Mouse (Mus musculus) cerebellum, adult 8-10 months (tissue): ENCODE measurements around the gene Bag5.
A peak's percentile ranks its signal among the peaks of the same experiment; 100 is the strongest.
"Not testable (repeated sequence)": the region's sequence is repeated elsewhere in the genome, so short reads cannot be mapped to it uniquely, and the experiment has no call there.

ENCODE experiments used
- DNase-seq: peaks from one replicate; pipeline ENCODE4 v3.0.0; 2022

Gene Bag5

DNA sequence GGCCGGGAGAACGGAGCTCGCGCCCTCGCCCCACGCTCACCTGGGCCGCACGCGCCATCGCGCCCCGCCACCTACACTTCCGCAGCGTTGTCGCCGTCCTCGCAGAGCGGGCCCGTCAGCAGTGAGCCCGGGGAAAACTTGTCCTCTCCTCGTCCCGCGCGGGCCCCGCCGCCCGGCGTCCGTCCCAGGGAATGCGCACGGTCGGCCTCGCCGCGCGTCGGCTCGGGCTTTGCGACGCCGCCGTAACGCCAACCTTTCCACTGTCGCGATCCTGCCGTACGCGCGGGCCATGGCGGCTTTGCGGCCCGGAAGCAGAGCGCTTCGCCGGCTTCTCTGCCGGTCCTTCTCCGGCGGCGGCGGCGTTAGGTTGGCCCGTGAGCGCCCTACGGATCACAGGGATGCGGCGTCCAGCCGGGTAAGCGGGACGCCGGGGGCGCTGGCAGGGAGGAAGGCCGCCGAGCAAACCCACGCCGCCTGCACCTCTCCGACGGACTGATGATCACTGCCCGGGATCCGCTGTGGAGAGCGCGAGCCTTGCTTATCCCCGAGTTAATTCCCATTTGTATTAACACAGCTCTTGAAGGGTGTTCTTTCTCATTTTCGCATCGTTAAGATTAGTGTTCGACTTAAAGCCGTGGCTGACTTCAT, at the start of gene Bag5, which contains the start of gene Apopt1:
TSS of gene Bag5 (minus strand) at position 254 of the 648 bp plus-strand sequence.
TSS of gene Apopt1 (plus strand) at position 258 of the 648 bp plus-strand sequence.
- DNase-seq = peak; percentile 88

DNA sequence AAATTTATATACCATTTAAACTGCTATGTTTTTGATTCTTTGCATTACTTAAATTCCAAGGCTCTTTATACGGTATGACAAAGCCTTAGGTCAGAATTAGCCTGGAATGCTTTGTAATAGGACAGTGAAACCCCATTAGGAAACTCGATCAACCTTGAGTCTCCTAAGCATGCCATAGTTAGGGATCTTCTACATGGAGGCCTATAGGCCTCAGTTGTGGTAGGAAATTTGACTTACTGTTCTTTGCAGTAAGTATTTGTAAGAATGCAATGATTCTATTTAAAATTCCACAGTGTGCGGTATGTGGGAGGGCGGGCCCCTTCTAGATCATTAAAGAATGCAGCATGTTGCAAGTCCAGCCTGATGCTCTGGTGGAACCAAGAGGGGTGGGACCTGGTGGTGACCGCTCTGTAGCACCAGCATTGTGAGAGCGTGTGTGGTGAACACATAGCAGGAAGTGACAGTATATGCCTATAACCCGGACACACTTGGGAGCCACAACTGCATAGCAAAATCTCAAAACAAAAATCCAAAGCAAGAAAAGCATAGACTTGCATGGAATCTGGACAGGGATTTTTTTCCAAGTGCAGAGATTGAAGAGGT, 47.4 kb upstream of the Bag5 start:
- DNase-seq = no peak

- peak; percentile 72 for DNase-seq
Measured at GRCm38 (mm10) chr12:111759176-111760061, 46.4 kb upstream of the Bag5 start.

GRCm38 (mm10) chr12:111758381-111759175, 45.5 kb upstream of the Bag5 start, which contains the start of gene Klc1:
Klc1 (plus strand) TSS chr12:111758849.
- peak; percentile 85 for DNase-seq

GRCm38 (mm10) chr12:111757561-111758325, 44.7 kb upstream of the Bag5 start:
- peak; percentile 44 for DNase-seq

DNA sequence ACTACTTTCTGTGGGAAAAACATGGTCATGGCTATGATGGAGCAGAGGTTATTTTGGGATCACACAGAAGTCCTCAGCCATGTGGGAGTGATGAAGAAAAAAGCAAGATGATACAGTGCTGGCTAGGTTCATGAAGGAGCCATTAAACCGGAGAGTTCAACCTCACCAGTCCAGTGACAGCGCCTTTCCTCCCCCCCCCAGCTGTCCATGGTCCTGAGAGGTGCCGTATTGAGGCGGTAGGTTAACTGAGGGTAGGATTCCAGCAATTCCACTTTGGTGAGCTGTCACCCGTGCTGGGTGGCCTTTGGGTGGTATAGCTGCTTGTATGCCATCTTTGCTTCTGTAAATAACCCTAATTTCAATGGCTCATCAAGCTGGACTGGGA, 43.6 kb upstream of the Bag5 start:
- DNase-seq = no peak

DNA sequence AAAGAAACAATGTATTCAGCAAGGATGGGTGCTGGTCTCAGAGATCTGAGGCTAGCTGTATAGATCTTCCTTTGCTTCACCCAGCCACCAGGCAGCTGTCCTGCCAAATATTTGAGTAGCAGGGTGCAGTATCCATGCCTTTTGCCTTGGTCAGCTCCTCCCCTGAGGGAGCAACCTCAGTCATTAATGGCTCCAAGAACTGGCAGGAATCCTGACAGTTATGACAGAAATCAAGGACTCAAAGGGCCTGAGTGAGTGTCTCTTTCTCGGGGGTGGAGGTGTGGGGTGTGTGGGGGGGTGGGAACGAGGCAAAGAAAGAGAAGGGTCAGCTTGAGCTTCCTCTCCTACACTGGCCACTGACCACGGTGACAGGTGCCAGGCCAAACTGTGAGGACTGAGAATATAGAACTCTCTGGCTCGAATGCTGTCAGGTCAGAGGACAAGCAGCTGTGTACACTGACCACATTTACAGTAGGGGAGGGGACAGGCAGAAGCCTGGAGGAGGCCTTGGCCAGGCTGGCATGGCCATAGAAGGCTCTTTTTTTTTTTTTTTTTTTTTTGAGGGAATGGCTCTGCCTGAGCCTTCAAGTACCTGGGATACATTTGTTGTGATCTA, 43.1 kb upstream of the Bag5 start:
- DNase-seq = no peak

GRCm38 (mm10) chr12:111755231-111755630, 42.2 kb upstream of the Bag5 start:
- no peak for DNase-seq

DNA sequence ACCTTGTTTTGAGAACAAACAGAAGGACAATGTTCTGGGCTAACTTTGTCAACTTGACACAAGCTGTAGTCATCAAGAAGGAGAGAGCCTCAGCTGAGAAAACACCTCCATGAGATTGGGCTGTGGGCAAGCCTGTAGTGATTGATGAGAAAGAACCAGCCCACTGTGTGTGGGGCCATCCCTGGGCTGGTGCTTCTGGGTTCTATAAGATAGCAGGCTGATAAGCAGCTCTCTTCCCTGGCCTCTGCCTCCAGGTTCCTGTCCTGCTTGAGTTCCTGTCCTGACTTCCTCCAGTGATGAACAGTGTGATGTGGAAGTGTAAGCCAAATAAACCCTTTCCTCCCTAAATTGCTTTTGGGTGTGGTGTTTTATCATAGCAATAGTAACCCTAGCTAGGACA, 41.7 kb upstream of the Bag5 start:
- DNase-seq = no peak

GRCm38 (mm10) chr12:111753347-111753746, 40.3 kb upstream of the Bag5 start:
- no peak for DNase-seq

GRCm38 (mm10) chr12:111752491-111752890, 39.4 kb upstream of the Bag5 start:
- no peak for DNase-seq

GRCm38 (mm10) chr12:111750739-111751138, 37.7 kb upstream of the Bag5 start:
- no peak for DNase-seq

DNA sequence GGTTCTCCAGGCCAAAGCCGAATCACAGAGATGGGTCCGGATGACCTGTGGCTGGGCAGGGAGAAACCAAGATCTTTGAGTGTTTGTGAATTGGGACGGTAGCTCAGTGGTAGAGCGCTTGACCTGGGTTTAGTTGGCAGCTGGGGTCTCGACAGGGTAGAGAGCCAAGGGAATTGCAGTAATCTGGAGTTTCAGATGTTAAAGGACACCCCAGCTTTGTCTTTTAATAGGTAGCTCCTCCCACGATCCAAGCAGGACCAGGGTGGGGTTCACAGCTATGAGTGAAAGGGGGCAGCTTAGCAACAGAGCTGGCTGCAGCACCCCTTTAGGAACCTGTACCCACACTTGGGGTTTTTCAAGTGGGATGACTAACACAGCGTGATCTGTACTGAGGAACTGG, 34.4 kb upstream of the Bag5 start:
- DNase-seq = no peak

DNA sequence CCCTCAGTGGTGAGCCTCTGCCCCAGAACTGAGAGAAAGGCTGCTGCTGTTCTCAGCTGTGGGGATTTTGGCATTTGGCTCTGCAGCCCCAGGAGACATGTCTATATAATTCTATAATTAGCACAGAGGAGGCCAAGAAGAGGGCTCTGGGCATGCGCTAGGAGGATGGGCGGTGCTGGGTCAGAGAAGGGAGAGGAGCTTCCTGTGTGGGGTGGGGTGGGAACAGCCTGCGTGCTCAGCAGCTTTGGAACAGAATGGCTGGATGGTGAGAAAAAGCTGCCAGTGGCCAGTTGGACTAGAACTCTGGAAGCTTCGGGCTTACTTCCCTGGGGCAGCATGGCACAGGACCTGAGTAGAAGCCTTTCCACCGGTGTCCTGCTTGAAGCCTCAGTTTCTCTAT, 33.0 kb upstream of the Bag5 start:
- no peak for DNase-seq

DNA sequence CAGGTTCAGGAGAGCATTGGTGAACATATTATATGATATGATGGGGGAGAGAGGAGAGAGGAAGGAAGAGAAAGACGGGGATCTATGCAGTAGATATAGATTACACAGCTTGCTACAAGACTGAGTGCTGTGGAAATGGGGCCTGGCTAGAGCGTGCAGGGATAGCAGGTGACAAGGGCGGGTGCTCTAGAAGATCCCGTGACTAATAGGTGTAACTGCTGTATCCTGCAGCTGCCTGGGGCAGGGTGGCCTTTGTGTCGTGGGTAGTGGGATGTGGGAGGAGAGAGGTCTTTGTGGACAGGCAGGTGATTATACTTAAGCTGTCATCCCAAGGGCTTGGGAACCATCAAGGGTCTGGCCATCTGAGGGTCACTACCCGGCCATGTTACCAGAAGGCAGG, 32.2 kb upstream of the Bag5 start:
- no peak for DNase-seq

- no peak for DNase-seq
Measured at GRCm38 (mm10) chr12:111743981-111744423, 30.9 kb upstream of the Bag5 start.

DNA sequence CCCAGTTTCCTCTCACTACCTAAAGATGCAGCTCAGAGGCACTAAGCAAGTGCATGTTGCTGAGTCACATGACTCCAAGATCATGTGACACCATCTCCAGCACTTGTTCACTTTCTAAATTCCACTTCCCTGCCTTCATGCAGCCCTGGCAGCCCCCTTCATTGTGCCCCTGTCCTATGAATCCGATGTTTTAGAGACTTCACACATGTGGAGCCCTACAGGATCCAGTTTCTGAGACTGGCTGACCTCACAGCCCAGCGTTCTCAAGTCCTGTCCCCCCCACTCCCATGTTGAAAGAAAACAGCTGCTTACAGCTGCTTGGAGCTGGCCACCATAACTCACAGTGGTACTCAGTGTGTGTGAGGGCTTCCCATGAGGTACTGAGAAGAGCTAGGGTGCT, 30.4 kb upstream of the Bag5 start:
- DNase-seq = no peak

- DNase-seq = no peak
Measured at GRCm38 (mm10) chr12:111741338-111741737, 28.3 kb upstream of the Bag5 start.

DNA sequence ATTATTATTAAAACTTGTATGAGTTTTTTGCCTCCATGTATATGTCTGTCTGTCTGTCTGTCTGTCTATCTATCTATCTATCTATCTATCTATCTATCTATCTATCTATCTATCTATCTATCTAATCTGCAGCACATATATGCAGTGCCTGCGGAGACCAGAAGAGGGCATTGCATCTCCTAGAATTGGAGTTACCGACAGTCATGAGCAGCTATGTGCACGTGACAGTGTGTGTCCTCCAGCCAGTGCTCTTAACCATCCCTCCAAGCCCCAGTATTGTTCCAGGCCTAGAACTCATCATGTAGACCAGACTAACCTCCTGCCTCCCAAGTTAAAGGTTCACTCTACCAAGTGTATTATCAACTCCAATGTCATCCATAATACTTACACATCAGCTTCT, 25.7 kb upstream of the Bag5 start:
- peak; percentile 71 for DNase-seq

DNA sequence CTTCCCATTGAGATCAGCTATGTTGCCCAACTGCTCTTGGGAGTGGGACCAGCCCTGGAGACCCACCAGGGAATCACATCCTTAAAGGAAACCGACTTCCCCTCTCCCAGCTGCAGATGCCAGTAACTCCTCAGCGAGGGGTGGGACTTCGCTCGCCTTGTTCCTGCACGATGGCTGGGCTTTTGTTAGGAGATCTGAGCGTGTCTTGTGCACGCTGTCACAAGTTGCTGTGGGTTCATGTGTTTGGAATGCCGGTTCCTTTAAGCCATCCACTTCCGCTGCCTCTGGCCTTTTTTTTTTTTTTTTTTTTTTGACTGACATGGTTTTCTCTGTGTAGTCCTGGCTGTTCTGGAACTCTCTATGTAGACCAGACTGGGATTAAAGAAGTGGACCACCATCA, 24.3 kb upstream of the Bag5 start:
- DNase-seq = no peak

- not testable (repeated sequence) for DNase-seq
Measured at GRCm38 (mm10) chr12:111736676-111737075, 23.6 kb upstream of the Bag5 start.

DNA sequence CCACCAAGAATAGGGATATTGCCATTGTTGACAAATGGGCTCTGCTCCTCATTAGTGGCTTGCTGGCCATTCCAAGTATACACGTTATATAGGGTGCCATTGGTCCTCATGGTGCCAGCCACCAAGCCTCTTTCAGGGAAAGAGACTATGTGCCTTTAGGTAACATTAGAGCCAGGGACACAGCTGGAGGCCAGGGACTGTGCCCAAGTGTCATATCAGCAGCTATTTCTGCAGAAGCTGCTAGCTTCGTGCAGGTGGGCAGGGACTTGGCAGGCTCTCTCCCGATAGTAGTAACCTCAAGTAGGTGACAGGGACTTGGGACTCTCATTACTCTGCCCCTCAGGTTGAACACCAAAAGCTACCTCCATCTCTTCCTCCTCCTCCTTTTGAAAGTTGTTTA, 21.9 kb upstream of the Bag5 start:
- no peak for DNase-seq
